Mouse (Mus musculus) kidney, adult 18-20 months (tissue): ENCODE results near the gene Gm10251.
"Not testable (repeated sequence)": the region's sequence is repeated elsewhere in the genome, so short reads cannot be mapped to it uniquely, and the experiment has no call there.

ENCODE experiments used
- DNase-seq: peaks from one replicate; pipeline ENCODE4 v3.0.0; 2021

Gm10251 gene

DNA sequence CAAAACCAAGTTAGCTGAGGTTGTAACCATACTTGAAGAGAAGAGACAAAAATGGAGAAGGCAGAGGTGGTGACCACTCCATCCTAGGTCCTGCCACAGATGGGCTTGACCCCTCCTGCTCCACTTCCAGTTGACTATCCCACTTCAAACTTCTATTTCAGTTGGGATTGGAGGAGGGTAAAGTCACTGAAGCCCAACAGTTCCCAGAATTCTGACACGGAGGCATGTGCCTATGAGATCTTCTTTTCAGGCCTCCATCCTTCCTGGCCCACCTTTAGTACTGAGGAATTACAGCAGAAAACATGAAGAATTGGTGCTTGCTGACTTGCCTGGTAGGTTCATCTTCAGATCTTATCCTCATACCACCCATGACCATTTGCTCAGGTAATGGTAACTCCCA lies at the start of gene Gm10251:
Gm10251 (minus strand) TSS at position 101 of the 400 bp plus-strand sequence.
- not testable (repeated sequence) for DNase-seq

DNA sequence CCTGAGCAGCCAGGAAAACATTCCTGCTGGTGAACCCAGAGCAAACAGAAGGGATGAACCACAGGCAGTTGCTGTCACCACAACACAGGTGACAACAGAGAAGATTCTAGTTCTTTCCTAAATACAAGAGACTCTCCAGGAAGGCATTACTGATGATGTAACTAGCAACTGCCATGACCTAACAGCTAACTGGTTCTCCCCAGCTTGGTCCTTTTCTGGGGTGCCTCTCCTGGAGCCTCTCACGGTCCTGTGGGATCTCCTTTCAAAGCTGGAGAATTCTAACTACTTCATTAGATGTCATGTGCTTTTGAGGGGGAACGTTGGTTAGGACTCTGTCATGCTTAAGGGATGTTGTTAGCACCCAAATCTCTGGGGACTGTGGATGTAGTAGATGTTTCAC lies 36.2 kb upstream of the Gm10251 start, which contains the start of gene Gm8050:
Gm8050 (minus strand) TSS at position 101 of the 400 bp plus-strand sequence.
- DNase-seq: not testable (repeated sequence)

GRCm38 (mm10) chr14:6622318-6622717 lies 61.7 kb downstream of the Gm10251 start, which contains the start of gene Gm3460:
Gene Gm3460 (minus strand): TSS chr14:6622418.
- not testable (repeated sequence) for DNase-seq

DNA sequence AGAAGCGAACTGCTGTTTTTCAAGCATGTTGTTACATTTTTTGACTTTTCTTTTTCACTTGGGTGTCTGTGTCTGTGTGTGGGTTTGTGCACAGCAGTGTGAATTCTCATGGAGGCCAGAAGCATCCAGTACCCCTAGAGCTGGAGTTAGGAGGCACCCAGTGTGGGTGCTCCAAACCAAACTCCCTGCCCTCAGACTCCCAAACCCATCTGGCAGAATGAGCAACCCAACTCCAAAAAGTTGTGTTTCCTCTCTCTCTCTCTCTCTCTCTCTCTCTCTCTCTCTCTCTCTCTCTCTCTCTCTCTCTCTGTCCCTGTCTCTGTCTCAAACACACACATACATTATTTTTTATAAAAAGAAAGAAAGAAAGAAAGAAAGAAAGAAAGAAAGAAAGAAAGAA lies 77.5 kb downstream of the Gm10251 start:
- peak; percentile 2 for DNase-seq

- peak; percentile 1 for DNase-seq
Measured at GRCm38 (mm10) chr14:6605004-6605403, 79.0 kb downstream of the Gm10251 start.

- DNase-seq: peak; percentile 5
Measured at GRCm38 (mm10) chr14:6604551-6604950, 79.4 kb downstream of the Gm10251 start.

GRCm38 (mm10) chr14:6590513-6590912 lies 93.5 kb downstream of the Gm10251 start, which contains the start of gene Gm3629:
Gene Gm3629 (minus strand): TSS chr14:6590613.
- DNase-seq: not testable (repeated sequence)
